Mouse (Mus musculus) ovary, adult 18-20 months (tissue): ENCODE measurements around the gene Rpia.

Source experiments
- DNase-seq: peaks from one replicate; pipeline ENCODE4 v3.0.0; 2022; ENCODE audit warnings: low spot score, mixed read lengths

The Rpia gene

DNA sequence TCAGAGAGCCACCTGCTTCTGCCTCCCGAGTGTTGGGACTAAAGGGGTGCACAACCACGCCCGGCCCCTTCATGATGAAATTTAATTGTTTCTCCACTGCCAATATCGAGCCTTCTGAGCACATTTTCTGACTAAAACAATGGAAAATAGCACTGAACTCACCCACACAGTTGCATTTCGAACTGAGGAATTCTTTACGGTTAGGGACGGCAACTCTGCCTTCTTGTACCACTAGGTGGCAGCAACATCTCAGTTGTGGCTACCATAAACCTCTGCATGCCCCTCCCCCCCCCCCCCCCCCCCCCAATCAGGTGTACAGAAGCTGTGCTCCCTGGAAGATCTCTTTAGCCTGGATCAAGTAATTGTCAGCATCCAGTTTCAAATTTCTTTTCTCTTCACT is 13.2 kb upstream of the Rpia start:
- no peak for DNase-seq

DNA sequence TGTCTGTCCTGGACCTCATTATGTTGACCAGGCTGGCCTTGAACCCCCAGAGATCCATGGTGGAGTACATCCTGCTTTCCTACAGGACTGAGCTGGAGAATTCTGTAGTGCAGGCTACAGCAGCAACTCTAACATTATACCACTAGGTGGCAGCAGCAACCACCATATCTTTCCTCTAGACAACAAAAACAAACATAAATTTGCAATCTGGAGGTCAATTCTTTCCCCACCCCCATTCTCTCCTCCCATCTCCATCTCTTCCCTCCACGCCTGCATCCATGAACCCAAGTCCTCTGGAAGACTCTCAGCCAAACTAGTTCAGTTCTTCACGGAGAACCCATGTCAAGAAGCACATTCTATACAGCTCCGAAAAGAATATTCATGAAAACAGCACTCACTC is 12.6 kb upstream of the Rpia start:
- DNase-seq = no peak

DNA sequence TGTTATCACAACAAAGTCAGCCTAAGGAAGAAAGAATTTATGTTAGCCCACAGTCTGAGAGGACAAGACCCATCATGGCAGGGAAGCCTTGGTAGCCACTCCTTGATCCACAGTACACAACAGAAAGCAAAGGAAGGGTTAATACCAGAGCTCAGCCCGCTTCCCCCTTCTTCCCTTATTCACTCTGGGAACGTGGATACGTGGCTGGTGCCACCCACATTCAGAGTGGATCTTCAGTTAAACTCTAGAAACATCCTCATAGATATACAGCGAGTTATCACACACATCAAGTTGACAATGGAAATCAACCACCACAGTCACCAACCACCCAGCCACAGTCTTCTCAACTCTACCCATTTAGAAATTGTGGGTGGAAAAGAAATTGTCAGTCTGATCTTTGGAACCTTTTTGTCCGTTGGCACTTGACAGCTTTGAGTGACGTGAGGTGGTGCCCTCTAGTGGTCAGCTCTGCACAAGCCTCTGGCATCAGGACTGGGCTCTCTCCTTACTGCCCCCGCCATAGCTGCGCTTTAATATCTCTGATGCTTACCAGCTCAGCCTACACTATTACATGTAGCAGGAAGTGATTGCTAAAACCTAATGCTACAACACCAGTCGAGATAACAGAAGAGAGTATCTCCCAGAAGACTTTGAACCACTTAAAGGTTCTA is 5.7 kb upstream of the Rpia start:
- no peak for DNase-seq

DNA sequence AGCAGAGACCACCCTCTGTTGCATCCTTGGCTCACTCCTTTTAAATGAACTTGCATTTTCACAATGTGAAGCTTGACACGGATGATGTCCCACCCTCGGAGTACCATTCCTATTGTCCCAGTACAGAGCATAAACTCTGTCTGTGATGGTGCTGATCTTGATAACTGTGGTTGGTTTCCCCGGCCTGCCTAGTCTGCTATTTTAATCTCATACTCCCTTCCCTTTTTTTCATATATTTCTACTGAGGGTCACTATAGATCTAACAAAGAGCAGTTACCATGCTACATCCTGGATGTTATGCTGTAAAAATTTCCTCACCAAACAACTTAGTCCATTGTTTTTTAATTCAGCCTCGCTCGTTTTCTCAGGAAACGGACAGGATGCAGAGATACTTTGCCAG is 4.9 kb upstream of the Rpia start:
- no peak for DNase-seq

DNA sequence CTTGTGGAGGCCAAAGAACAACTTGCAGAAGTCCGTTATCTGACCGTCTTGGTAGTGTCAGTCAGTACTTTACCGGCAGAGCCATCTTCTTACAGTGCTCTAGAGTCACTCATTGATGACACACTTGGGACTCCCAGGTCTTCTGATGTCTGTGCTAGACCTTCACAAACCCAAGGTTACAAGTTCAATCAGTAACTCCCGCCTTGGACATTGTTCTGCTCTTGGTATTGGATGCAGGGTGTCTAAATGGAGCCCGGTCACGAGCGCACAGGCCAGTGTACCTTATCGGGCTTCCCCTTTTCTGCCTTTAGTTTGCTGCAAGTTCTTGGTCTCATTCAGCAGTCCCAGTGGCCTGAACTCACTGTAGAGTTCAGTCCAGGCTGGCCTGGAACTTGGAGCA is 612 bp upstream of the Rpia start:
- DNase-seq = no peak

DNA sequence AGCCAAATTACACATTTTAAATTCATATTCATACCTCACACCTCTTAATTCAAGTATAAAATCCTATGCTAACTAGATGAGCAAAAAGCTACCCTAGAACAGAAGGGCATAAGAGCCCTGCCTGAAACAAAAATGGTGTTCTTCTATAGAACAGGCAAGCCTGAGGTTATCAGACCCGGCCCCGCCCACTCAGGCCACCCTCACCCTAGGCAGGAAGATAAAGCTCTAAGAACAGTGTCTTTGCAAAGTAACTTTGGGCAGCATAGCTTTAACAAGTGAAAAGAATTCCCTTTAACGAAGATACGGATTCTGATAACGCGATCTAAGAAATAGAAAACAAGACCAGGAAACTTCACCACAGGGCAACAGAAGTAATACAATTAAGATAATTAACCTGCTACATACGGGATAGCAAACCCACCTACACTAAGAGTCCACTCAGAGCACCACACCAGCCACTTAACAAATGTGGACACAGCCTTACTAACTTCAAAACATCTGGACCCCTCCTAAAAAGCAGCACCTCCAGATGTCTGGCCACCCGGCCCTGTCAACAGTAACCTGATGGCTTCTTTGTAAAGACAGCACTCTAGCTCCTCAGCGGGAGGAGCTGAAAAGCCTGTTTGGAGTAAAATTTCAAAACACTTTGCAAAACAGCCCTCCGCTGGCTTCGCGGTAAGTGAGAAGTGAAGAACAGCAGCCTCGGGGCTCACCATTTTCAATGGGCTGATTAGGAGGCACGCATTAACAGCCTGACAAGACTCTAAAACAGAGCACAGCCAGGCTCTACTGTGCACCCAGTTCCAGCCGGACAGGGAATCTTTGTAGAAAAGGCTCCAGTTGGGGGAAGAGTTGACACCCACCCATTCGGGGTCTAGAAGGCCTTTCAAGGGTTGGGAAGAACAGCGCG is 925 bp downstream of the Rpia start:
- no peak for DNase-seq

DNA sequence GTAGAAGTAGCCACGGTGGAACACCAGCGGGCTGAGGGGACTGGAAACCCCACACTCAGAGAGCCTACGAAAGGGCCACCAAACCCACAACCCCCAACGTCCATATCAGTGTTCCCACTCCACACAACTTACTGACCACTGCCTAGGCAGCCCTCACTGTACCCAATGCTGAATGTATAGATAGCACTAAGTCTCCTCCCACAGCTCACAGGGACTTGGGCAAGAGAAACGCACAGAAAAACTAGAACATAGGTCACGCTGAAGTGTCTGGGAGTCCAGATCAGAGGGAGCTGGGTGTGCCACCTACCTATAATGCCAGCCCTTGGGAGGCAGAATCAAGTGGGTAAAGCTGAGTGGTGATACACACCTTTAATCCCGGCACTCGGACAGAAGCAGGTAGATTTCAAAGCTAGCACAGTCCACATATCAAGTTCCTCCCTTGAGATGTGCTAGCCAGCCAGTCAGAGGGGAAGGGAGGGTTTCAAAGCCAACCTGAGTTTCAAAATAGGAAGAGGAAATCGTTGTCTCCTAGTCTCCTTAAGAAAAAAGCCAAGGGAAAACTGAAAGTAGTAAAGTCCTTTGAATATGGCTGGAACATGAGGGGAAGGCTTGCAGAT is 1.9 kb downstream of the Rpia start:
- no peak for DNase-seq

DNA sequence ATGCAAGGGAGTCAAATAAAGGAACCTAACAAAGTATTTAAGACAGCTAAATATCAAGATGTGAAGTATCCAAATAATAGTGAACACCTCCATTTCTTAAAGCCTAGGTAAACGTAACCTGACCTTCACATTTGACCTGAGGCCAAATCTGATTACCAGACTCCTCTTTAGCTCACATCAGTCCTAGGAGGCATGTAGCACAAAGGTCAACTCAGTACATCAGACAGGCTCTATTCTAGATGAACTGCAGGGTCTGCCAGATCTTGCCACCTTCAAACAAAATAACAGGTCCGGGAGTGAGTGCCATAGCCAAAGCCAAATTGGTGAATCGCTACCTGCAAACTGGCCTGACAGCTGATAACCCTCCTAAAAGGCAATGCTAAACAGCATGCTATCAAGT is 2.9 kb downstream of the Rpia start:
- no peak for DNase-seq

DNA sequence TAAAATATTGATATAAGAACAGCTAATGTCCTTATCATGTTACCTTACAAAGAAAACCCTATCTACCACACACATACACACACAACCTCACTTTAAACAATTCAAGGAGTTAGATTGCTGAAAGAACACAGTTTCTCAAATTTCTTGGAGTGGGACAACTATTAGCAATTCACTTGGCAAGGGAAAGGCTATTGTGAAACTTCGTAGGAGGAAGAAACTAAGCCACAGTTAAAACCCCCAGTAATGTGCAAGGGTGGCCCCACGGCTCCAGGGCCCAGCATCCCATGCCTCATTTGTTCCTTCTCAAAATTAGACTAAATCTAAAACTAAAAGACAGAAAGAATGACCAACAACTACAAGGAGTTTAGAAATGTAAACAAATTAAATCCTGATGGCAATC is 4.5 kb downstream of the Rpia start:
- no peak for DNase-seq

DNA sequence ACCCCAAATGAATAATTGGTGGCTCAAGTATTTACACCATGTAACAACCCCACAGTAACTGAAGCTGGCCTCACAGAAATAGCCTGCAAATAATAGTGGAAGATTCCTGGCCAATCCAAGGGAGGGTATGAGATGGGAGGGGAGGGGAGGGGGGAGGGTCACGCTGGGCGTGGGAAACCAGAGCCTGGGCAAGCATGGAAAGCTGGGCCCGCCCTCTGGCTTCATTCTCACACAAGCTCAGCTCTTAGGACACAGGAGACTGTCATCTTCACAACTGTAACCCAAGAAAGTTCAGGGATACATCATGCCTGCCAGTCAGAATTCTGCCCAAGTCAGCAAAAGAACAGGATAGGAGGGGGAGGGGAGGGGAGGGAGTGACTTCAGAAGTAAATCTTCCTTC is 6.2 kb downstream of the Rpia start:
- no peak for DNase-seq

DNA sequence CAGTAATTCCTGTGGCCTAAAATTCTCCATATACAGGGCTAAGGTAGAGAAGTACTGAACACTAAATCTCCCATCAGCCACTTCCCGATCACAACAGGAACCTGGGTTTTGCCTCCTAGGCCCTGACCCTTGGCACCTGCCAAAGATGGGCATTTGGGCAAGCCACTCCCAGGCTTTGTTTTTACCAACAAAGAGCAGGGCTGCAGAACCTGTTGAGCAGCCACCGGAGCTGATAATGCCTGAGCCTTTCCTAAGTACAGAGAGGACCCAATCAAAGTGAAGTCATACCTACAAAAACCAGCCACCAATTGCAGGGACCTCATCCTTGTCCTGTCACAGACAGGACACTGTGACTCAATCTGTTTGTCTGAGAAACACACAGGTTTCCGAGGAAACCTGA is 7.2 kb downstream of the Rpia start:
- no peak for DNase-seq

DNA sequence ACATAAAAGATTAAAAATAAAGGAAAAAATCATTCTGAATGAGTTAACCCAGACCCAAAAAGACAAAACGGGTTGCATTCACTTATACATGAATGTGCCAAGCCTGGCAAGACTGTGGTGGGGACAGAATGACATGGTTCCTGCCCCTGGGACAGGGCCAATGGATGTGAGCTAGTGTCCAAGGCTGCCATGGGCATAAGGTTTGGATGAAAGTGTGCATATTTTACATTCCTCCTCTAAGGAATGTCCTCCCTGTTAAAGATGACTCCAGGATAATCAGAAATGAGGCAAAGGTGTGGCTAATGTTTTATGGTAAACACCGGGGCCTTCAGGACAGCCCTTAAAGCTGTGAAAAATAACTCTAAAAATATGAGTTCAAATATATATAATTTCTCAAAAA is 10.7 kb downstream of the Rpia start:
- no peak for DNase-seq

DNA sequence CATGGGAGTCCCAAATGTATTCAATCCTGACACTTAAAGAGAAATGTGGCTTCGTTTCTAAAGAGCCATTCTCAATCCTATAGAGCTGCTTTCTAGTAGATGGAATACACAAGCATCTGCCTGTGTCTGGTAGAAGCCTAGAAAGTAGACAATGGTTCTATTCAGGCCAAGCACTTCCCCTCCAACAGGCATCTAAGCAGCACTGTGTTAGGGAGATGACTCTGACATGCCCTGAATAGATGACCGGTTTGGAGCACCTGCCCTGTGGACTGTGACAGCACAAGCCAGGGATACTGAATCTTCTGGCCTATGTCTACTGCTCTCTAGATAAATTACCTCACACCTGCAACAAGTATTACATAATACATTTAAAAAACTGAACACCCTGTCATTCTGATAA is 17.7 kb downstream of the Rpia start:
- no peak for DNase-seq

DNA sequence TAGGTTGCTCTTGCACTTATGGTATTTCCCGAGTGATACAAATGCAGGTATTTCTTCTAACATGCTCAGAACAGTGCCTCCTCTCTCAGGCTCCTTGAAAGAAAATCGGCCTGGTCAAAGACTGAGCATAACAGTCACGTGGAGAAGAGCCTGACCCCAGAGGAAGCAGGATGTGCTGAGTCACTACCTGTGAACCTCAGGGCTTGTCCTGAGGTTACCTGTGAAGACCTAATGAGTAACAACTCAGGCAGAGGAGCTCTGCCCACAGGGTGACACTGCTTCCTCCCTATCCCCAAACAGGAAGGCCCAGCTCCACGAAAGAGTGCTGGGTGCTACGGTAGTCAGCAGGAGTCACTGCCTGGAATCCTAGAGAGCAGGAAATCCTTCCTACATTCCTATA is 18.3 kb downstream of the Rpia start:
- no peak for DNase-seq

DNA sequence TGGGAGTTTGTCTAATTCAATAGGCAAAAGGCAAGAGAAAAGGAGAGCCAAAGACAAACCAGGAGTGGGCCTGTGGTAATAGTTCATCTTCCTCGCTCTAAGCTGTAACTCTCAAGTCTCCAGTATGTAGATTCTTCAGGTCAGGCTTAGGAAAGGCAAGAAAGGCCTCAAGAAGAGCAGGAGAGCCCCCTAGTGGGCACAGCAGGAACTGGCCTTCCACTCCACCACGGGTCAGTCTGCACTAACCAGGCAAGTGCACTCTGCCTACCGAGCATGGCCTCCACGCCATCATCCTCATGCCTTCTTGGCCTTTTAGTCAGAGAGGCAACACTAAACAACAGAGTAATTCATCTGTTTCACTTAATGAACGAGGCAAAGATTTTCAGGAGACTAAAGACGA is 23.3 kb downstream of the Rpia start:
- DNase-seq = peak; percentile 19

DNA sequence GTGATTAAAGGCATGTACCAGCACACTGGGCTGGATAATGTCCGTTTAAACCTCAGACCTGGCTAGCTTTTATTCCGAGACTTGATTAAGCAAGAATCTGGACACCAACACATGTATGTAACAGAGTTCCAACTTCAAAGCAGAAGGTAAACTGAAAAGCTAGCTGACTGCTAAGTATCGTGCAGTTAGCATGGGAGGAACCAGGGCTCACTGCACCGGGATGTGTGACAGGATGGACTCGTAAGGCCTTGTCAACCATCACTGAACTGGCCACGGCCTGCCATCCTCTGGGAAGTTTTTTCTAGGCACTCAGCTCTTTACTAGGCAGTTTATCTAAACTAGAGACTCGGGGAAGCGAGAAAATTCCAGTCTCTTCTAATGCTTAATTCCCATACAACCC is 27.0 kb downstream of the Rpia start:
- no peak for DNase-seq

DNA sequence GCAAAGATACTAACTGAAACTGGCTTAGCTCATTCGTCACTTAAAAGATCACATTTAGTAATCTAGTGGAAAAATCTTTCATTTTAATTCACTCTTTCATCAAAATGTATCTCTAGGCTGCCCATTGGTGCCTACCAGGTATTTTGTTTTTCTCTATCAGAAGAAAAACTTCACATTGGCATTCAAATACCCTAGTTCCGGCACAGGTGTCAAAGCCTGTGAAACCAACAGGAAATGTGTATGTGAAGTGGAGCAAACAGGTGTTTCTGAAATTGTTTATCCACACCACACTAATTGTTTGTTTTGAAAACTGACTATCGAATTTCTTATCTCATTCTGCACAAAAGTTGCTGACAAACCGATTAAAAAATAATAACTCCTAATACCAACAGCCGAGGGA is 27.5 kb downstream of the Rpia start:
- DNase-seq = no peak

DNA sequence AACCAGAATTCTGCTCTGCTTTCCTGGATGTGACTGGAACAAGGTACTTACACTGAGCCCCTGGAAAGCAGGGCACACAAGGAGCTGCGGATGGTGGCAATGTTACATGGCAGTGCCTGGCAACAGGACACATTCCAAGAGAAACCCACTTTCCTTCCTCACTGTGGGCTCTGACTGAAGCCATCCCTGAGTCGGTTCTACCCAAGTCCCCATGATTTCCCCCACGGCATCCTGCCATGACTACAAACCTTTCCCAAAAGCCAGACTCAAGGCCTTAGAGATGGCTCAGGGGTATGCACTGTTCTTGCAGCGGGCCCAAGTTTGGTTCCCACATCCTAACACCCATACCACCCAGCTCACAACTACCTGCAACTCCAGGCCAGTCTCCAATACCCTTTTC is 28.2 kb downstream of the Rpia start:
- no peak for DNase-seq

DNA sequence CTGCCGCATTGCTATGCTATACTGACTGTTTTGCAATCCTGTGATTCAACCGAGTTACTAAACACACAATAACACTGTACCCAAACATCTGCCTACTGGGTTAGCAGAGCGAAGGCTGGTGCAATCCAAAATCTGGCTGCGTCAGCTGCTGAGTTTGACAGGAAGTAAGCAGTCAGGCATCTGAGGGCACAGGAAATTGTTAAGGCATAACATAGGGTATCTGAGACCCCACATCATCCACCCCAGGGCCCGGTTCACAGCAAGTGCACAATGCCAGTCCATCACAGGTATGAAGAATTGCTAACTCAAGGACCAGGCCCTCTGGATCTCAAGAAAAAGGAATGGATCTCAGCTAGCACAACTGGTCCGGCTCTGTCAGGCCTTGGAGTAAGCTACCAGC is 29.4 kb downstream of the Rpia start:
- DNase-seq = no peak

DNA sequence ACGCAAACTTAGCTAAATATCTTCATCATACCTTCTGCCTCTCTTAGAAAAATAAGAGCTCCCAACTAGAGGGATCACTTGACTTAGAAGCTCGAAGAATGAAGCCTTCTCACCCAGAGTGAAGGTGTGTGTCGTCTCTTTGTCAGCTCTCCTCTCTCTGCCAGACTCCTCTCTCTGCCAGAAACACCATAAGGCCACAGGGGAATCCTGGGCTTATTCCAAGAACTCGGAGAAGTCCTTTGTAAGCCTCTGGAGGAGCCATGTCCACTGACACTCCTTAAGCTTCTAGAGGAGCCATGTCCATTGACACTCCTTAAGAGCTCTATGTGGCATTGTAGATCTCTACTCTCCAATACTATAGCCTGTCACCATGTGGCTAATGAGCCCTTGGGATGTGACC is 31.1 kb downstream of the Rpia start:
- DNase-seq = no peak

DNA sequence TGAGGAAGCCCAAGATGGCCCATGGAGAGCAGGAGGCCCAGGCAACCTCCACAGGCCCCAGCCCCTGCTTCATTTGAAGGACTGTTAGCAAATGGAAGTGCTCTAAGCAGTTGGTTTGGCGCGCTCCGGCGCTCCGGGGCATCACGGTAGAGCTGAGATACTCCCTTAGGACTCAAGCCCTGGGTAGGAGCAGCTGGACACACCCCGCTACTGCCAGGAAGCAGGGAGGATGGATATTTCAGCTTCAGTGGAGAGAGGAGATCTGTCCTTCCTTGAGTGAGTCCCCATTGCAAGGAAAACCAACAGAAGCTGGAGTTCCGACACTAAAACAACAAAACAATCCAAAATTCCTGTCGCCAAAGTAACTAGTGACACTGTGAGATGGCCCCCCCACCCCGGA is 37.2 kb downstream of the Rpia start:
- no peak for DNase-seq

DNA sequence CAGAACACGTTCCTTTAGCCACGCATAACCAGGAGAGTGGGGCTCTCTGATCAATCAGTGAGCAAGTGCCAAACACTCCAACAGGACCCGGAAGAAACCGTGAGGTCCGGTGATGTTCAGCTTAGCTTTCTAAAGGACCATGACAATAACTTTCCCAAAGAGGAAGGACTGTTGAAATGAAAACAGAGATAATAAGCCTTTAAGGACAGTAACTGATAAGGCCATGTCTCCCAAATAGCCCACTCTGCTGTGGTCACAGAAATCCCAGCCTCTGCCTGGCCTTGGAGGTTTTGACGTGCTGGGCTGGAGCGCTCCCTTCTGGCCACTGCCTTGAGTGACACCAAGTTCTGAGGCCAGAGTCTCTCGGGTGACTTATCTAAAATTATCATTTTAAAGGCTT is 39.7 kb downstream of the Rpia start:
- peak; percentile 8 for DNase-seq

DNA sequence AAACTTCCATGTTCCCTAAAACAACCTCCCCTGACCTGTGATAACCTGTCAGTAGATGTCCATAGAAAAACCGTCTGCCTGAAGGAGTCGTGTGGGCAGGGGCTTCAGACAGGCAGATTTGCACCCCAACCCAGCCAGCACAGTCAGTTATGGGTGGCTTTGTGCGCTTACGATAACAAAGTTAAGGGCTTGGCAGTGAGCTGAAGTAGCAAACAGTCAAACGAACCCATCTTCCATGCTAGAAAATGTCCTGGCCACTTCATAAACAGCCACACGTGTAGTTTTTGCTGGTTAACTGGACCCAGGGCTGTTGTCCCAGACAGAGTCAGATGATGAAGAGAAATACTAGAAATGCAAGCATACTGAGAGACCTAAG is 40.1 kb downstream of the Rpia start:
- DNase-seq = no peak
